Mouse (Mus musculus): Measurements from ENCODE around the gene Ncoa6.
"Not testable (repeated sequence)": the region's sequence is repeated elsewhere in the genome, so short reads cannot be mapped to it uniquely, and the experiment has no call there.

The Ncoa6 gene

DNA sequence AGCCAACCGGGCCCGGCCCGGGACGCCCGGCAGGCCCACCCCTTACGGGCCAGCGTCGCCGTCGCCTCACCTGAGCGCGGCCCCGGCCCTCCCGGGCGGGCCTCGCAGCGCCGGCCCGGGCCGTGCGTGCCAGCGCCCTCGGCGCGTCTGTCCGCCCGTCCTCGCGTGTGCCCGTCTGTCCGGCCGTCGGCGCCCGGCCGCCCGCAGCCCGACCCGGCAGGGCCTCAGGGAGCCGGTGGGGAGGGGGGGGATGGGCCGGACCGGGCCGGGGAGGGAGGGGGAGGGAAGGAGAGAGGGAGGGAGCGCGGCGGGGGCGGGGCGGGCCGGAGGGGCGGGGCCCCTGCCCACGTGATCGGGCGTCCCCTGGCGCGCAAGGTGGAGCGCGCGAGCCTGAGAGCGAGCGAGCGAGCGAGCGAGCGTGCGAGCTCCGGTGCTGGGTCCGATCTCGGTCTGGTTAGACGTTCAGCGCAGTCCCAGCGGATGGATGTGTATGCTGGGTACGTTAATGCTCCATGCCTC is at the start of gene Ncoa6:
Ncoa6 (minus strand) TSS at position 325 of the 519 bp plus-strand sequence.
- DNase-seq: peak; percentile 46

DNA sequence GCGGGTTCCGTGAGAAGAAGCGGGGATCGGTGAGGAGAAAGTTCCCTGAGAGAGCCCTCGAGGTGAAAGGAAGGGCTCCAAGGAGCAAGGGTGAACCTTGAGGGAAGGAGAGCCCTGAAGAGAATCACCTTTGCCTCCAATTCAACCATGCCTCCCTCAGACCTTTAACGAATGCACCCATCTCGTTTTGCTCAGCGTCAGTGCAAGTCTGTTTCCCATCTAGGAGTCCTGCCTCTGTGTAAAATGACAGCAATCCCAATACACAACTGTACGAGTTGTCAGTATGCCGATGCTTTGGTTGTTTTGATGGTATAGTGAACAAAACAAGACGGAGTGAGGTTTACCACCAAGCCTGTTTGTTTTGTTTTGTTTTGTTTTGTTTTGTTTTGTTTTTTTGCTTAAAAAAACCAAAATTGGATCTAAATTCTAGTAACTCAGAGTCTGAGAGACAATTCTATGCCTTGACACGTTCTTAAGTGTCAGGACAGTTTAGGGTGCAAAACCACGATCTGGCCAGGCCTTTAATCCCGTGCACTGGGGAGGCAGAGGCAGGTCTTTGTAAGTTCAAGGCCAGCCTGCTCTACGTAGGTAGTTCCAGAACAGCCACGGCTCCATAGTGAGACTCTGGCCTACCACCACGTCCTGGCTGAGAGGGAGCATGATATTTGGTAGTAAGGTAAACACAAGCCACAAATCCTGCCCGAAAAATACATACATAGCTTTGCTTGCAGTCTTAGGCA is 45.0 kb upstream of the Ncoa6 start:
- no peak for DNase-seq

DNA sequence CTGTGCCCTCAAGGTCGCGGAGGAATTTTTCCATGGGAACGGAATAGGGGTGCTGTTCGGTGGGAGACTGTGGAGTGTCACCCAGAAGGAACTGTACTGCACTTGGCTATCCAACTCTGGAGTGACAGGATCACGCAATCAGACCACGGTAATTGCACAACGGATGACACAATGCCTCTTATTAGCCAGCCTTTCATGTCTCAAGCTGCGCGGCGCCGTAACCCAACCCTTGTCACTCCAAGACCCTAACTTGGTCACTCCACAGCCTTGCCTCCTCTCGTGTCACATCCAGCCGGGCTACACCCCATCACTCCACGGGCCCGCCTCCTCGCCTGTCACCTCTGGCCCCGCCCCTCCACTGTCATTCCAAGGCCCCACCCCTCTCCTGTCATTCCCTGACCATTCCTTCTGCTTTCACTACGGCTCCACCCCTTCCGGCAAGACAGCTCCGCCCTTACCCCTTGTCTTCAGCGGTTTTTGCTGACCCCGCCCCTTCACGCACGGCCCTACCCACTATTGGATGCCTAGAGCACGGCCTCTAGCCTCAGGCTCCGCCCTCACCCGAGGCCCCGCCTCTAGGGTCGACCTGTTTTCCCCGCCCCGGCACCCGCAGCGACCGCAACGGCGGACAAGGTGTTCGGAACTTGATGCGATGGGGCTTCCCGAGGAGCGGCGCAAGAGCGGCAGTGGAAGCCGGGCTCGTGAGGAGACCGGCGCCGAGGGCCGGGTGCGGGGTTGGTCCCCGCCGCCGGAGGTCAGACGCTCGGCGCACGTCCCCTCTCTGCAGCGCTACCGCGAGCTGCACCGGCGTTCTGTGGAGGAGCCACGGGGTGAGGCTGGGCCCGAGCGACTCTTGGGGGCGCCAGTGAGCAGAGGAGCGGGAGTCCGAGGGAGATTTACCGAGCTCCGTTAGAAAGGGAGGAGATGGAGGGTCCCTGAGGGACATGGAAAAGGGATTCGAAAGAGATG is 44.0 kb upstream of the Ncoa6 start, which contains the start of the genes Acss2 and Ggt7:
Acss2 (plus strand) TSS at position 494 of the 969 bp plus-strand sequence.
Ggt7 (minus strand) TSS at position 783 of the 969 bp plus-strand sequence.
- DNase-seq: peak; percentile 100

DNA sequence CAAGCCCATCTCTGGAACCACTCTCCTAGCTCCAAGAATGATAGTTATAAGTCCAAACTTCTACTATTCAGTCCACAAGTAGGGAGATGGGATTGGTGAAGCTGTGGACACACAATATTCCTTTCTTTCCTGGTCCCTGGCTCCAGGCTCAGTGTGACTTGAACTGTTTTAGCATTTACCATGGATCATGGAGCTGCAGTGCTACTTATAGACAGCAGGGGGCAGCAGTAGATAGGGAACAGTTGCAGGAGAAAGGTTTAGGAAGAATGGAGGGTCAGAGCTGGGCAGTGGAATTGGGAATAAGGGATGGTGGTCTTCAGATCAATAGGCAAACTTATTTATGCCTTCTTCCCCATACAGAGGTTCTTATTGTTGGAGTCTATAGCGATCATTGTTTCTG is 42.2 kb upstream of the Ncoa6 start:
- DNase-seq: peak; percentile 82

DNA sequence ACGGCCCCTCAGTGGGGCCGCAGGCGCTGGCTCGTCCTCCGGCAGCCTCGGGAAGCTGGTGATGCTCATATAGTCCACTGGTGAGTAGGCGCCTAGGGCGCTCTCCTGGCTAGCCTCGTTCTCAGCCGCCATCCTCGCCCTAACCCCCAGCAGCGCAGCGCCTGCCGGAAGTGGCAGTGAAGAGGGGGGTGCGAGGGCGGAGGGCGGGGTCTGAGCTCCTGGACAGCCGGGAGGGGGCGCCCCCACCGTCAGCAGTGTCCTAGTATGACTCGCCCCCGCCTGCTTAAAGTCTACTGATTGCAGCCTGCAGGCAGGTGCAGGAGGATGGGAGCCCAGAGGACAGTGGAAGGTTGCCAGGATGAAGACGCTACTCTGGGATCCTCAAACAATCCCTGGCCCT is 41.0 kb upstream of the Ncoa6 start:
- DNase-seq: peak; percentile 60

DNA sequence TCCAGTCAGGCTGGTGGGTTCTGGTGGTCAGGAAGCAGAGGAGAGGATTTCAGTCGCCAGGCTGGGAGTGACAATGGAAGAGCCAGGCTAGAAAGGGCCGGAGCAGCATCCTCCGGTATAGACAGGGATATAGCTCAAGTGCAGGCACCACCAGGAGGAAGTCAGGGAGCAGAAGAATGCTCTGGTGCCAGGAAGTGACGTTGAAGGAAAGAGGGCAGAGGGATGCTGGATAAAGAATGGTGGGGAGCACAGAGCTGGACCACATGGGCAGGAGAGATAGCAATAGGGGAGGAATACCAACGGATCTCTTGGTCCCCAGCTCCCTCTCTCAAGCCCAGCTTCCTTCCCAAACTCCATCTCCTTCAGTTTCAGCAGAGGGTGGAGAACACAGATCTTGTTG is 39.8 kb upstream of the Ncoa6 start:
- DNase-seq: no peak

DNA sequence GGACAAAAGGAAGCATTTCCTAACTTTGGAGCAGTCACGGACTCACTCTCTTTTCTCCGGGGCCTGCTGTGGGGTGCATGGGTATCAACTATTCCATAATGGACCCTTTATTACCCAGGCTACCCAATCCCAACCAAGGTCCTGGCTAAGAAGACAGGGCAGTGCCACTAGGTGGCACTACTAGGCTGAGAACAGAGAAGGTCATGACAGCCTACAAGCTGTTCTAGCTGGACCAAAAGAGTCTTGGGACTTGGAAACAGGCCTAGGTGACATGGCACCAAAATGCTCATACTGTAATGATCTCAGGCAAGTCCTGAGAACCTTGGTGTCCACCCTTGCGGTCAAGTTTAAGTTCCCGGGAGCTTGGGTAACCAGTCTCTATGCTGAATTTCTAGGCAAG is 38.8 kb upstream of the Ncoa6 start:
- peak; percentile 80 for DNase-seq

DNA sequence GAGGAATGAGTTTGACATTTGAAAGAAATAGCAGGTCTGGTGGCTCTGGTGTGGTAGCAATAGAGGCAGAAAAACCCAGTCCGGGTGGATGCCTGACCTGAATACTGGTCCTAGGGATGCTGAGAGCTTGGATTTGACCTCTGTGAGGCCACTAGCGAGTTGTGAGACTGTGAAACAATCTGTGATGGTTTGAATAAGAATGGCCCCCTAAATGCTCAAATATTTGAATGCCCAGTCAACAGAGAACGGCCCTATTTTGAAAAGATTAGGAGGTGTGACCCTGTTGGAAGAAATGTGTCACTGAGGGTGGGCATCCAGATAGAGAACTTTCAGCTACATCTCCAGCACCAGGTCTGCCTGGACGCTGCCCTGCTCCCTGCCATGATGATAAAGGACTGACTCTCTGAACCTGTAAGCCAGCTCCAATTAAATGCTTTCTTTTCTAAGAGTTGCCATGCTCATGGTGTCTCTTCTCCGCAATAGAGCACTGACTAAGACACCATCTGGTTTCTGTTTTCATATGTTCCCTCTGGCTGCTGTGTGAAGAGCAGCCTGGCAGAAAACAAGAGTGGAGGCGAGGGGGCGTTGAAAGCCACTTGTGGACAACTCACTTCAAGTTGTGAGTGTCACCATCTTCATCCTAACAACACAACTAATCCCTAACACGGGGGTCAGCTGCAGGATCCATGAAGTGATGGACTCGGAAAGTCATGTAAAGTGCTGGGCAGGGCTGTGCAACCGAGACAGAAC is 34.2 kb upstream of the Ncoa6 start:
- DNase-seq: no peak

DNA sequence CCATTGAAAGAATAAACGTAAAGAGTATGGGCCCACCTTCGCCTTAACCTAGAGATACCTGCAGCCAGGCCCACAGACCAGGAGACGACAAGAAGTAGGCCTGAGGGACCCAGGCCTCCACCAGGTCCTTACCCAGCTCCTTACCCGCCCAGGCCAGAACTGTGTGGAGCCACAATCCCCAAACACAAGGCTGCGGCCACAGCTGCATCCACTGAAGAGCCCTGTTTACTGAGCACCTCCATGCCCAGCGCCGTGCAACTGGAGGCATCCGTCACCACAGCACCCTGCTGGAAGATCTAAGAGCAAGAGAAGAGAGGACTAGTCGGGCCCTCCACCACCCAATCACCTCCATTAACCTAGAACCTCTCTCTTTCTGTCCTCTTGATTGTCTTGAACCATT is 32.1 kb upstream of the Ncoa6 start:
- DNase-seq: no peak

DNA sequence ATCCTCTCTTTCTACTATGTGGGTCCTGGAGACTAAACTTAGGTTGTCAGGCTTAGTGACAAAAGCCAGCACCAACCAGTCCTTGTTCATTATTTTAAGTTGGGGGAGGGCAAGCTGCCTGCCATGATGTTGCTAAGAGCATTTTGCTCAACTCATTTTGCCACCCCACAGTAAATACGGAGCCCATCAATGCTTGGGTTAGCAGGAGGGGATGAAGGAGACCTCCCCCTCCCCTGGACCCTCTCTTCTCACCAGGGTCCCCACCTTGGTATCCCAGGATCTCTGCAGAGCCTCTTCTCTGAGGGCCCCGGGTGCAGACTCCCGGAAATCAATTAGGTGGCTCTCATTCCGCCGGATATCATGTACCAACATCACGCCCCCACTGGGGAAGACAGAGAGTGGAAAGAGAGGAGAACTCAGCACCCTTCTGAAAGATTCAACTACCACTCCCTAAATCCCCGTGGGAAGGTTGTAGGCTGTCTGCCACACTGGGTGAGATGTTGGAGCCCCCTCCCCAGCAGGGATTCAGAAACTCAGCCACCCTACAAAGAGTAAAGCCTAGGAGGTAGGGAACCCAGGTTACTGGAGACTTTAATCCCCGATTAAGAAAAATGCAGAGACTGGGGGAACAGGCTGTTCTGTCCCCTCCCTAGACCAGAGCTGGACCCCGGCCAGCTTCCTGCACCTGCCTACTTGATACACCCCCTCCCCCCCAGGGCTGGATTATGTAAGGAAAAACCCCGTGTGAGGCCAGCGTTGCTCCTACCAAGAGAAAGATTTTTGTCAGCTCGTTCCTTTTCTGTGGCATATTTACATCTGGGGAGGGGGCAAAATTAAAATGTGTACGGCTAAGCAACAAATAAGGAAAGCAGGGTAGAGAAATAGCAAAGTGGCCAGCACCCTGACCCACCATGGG is 31.0 kb upstream of the Ncoa6 start:
- DNase-seq: peak; percentile 57

DNA sequence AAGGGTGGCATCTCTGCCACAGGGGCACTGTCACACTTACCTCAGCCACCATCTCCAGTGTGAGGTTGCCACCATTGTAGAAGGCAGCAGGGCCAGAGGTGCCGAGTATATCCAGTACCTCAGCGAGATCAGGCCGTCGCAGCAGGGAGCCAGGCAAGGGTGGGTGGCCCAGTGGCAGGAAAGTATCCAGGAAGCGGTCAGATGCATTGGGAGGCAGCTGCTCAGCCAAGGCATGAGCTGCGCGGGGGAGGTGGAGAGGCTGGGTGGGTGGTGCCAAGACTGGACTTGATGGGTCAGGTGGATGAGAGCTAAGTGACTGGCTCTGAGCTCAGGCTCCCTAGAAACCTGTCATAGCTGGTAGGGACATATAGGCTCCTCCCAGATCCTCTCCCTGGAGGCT is 28.9 kb upstream of the Ncoa6 start:
- no peak for DNase-seq

DNA sequence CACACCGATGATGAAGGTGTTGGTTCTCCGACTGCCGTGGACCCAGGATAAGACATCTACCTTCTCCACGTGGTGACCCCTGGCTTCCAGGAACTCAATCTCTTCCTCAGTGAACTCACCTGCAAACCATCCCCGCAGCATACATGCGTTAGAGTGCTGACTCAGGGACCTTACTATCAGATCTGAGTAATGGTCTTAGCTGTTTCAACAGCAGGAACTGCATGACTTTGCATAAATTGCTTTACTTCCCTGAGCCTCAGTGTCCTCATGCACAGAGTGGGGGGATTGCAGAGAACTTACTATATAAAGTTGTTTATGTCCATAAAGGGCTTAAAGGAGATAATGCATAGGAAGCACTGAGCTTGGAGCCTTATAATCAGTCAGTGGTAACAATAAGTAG is 17.3 kb upstream of the Ncoa6 start:
- DNase-seq: no peak

DNA sequence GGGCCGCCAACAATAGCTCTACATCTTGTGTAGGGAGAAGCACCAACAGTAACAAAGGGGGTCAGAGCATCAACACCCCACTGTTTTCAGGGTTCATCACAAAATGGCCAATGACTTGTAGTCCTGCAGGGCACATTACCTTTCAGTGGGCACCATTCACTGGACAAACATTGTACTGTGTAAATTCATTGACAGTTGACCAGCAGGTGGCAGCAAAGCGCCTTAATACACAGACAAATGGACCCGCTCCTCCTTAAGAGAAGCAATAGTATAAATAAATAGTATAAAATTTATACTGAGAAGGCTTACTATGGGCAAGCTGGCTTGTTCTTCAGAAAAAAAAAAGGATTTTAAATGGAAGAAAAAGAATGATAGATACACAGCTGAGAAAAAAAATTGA is 8.3 kb upstream of the Ncoa6 start:
- peak; percentile 84 for DNase-seq

DNA sequence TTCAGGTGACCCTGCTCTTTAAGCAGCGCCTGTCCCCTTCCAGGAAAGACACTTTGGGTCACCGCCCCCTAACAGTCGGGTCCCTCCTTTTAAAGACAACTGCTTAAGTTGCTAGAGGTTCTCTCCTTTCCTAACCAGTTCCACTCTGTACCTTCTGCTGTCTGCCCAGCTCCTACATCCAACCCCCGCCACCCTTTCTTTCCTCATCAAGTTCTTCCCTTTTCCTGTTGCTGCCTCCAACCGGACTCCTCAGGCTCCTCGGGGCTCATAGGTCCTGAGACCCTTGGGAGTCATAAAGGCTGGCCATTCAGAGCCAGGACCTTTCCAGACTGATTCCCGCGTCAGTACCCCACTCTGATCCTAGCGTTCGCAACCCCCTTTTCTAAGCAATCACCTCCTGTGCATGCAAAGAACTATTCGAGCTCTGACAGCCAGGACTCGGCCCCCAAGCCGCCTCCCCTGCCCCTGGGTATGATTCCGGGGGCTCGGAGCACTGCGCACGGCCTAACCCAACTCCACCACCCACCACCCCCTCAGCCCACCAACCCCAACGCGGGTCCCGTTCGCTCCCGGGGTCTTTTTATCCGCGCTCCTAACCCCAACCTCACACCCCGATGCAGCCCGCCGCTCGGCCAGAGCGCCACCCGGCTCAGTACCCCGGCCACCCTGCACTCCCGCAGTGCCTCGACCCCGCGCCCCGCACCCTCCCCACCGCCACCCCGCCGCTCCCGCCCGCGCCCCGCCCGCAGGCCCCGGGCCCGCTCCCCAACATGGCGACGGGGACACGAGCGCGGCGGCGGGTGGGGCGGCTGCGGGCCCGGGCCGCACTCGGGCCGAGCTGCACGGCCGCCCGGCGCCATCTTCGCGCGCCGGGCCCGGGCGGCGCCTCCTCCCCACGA is 774 bp downstream of the Ncoa6 start:
- DNase-seq: peak; percentile 62

DNA sequence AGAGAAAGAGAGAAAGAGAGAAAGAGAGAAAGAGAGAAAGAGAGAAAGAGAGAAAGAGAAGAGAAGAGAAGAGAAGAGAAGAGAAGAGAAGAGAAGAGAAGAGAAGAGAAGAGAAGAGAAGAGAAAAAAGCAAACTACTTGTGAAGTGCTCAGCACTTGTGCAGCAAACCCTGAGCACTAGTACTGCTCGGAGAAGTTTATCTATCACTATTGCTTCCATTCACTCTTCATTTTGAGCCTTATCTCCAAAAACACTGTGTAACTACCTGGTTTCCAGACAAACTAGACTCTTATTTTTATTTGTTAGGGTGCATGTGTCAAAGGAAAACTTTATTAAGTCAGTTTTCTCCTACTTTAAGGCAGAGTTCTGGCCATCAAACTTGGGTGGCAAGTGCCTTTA is 6.8 kb downstream of the Ncoa6 start:
- DNase-seq: no peak

DNA sequence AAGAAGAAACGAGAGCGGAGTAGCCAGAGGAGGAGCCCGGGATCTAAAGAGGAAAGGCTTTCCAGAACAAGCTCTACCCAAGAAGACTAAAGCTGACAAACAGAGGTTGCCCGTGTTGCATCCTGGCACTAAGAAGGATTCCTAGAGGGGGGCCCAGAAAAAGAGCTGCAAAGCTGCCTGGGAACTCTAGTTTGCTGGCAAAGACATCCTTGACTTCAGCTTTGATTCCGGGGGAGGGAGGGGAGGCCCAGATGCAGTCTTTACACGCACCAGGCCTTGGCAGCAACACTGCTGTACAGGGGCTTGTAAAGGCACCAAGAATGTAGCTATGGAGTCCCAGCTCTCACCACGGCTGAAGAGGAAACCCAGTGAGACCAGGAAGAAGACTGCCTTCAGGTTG is 20.1 kb downstream of the Ncoa6 start:
- DNase-seq: no peak

DNA sequence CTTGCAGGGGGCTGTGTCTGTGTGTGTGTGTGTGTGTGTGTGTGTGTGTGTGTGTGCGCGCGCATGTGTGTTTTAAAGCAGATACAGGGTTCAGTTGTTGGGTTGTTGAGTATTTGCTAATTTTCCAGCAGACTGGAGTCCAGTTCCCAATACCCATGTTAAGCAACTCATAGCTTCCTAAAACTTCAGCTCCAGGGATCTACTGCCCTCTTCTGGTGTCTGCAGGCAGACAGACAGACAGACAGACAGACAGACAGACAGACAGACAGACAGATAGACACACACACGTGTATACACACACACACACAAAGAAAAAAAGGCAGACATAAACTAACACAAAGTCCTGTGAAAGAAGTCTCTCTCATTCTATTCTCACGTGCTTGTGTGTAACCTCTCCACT is 22.4 kb downstream of the Ncoa6 start:
- no peak for DNase-seq

DNA sequence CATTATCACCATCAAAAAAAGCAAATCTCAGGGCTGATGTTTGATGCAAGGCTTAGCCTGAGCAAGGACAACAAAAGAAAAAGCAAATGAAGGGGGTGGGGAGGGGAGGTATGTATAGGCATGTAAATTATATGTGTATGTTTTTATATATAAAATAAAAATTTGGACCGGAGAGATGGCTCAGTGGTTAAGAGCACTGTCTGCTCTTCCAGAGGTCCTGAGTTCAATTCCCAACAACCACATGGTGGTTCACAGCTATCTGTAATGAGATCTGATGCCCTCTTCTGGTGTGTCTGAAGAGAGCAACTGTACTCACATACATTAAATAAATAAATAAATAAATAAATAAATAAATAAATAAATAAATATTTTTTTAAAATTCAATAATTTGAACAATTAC is 25.8 kb downstream of the Ncoa6 start:
- DNase-seq: not testable (repeated sequence)

DNA sequence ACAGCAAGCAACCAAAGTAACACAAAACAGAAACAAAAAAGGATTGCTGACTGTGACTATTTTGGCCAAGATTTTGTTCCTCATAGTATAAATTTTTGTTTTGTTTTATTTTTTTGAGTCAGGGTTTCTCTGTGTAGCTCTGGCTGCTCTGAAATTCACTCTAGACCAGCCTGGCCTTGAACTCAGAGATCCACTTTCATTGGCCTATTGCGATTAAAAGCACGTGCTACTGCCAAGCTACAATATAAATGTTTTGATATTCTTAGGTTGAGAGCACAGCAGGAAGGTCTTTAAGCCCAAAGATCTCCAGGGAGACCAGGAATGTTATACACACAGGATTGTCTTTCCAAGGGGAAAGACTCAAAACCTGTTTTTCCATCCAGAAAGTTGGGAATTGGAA is 30.2 kb downstream of the Ncoa6 start:
- DNase-seq: no peak

DNA sequence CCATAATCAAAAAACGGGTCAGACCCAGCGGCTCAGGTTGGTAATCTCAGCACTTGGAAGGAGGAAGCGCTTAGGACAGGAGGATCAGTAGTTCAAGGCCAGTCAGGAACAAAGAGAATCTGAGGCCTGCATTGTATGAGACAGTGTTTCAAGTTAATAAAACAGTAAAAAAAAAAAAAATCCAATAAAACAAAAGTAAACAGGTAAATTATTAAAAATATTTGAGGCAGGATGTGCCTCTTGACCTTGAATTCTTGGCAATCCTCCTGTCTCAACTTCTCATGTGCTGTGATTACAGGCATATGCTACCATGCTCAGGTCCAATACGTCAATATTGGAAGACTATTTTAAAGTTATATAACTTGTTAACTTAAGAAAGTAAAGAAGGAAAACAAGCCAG is 30.8 kb downstream of the Ncoa6 start:
- no peak for DNase-seq

DNA sequence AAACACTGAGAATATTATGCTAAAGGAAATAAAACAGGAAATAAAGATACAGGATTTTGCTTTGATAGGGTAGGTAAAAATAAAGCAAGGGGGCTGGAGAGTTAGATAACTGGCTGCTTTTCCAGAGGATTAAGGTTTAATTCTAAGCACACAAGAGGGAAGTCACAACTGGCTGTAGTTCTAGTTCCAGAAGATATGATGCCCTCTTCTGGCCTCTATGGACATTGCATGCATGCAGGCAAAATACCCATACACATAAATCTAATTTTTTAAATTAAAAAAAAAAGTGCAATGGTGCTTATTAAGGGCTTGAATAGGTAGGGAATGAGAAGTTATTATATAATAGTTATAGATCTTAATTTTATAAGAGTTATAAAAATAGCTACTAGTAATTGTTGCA is 37.2 kb downstream of the Ncoa6 start:
- DNase-seq: peak; percentile 18
